Mouse (Mus musculus) cerebellum, postnatal 4 days (tissue): Measurements from ENCODE around the gene Nudt21.

ENCODE experiments used
- DNase-seq, 2 experiments: peaks; one replicate each; pipeline ENCODE4 v3.0.0; 2022; ENCODE audit warnings: low spot score in 2 of 2, mixed read lengths in 1 of 2

Gene Nudt21

DNA sequence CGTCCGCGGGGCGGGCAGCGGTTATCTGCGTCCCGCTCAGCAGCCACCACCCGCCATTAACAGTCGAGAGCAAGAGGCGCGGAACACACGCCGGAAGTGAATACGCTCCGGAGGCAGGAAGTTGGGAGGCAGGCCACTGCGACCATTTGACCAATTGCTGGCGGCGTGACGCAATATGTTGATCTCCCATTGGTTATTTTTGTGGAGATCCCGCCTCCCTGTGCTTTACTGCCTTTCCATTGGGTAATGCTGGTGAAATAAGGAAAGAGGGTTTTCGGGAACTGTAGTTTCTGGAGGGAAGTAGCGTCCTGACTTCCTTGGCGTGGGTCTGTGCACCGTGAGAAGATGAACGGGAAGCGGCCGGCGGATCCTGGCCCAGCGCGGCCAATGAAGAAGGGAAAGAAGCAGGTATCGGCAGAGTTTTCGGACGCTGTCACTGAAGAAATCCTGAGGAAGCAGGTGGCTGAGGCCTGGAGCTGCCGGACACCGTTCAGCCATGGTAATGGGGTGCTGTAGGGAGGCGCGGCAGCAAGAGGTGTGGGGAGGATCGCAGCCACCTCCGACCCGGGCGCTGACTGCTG lies at the start of gene Nudt21, which contains the start of gene Ogfod1:
Nudt21 (minus strand) TSS at position 88 of the 581 bp plus-strand sequence.
Ogfod1 (plus strand) TSS at position 255 of the 581 bp plus-strand sequence.
- DNase-seq = peak; percentile 79 to 94

DNA sequence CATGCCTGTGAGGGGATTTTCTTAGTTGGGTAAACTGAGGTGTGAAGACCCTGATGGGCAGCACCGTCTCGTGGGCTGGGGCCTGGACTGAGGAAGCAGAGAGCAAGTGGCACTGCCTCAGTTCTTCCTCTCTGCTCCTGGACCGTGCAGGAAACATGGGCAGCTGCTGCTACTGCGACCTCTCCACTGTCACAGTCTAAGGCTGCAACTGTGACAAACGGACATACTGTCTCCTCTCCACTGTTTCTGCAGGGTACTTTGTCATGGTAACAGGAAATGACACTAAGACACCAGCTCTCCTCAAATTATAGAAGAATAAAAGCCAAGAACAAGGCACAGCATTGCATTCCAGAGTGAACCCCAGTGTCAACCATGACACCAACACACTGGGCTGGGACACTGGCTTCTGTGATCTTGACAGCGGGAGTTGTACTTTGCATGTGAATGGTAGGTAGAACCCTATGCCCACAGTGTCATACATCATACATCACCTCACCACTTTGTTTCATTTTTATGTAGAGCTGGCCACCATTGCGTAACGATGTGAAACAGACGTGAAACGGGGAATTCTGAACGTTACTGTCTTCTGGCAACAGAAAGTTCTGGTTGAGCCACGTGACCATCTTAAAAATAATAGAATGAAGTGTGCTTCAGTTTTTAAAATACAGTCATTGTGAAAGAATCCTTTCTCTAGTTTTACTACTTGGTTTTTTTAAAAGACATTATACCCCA lies 39.8 kb upstream of the Nudt21 start:
- no peak for DNase-seq

DNA sequence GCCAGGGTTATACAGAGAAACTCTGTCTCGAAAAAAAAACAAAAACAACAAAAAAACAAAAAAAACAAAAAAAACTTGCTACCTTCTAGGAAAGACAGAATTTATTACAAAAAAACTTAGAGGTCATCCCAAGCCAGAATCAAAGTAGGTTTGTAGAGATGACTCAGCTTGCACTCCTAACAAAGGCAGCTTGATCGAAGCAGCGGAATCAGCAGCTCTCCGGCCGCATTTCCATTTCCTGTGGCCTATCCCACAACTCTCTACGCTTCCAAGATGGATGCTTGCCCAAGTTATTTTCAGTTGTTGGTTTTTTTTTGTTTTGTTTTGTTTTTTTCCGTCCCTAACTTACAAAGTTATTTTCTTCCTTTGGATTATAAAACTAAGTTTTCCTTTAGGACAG lies 32.0 kb upstream of the Nudt21 start:
- DNase-seq = no peak

DNA sequence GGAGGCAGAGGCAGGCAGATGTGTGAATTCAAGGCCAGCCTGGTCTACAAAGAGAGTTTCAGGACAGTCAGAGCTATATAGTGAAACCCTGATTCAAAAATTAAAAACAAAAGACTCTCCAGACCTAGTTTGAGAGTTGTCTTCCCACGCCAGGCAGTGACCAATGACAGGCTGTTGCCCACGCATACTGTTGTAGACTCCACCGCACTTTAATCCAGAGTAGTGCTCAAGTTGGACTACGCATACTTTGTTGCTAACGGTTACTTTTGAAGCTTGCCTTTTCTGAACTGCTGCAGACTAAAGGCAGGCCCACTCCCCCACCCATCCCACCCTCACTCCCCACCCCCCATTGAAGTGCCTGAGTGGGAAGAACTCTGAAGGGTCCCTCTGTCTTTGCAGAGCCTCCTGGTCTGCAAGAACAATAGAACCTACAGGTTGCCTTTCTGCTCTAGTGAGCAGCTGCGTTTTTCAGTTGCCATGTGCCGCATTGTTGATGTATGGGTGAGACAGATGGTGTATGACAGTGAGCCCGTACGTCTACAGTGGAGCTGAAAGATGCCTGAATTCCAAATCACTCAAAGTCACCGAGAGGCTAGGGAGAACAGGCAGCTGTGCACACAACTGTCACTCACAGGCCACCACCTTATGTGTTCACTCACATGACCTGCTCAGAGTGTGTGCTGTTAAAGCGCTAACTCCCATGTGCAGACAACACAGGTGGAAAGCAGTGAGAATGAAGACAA lies 29.5 kb upstream of the Nudt21 start:
- DNase-seq = no peak

DNA sequence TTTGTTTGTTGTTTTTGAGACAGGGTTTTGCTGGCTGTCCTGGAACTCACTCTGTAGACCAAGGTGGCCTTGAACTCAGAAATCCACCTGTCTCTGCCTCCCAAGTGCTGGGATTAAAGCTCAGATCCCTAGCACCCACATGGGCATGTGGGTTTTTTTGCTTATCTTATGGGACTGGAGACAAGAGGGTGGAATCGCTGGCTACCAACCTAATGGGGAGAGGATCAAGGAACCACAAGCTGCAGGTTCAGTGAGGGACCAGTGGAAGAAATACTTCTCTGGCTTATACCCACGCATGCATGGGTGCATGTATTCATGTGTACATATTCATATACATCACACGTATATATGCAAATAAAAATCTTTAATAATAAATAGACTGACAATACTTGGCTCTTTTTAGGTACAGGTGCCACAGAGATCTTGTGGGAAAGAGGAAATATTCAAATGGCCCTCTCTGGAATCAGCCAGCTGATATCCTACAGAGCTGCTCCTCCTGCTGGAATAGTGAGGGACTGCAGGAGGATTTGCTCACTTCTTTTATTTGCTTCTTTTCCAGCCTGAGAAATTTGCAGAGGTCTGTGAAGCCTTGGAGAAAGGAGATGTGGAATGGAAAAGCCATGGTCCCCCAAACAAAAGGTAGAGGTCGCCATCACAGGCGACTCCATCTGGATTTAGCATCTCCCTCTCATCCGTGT lies 20.5 kb upstream of the Nudt21 start:
- peak in 1 of 2 experiments; percentile 74 for DNase-seq

GRCm38 (mm10) chr8:94052696-94053095 lies 15.9 kb upstream of the Nudt21 start:
- no peak for DNase-seq

DNA sequence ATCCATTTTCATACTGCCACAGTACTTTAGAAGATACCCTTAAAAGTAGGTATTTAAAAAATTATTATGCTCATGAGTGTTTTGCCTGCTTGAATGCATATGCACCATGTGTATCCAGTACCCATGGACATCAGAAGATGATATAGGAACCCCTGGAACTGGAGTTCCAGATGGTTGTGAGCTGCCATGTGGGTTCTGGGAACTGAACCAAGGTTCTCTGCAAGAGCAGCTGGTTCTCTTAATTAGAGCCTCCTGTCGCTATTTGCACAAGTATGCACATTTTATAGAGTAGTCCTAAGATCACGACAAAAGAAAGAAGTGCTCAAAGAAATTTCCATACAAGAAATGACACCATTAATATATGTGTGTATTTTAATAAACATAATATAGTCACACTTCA lies 11.0 kb upstream of the Nudt21 start:
- no peak for DNase-seq

DNA sequence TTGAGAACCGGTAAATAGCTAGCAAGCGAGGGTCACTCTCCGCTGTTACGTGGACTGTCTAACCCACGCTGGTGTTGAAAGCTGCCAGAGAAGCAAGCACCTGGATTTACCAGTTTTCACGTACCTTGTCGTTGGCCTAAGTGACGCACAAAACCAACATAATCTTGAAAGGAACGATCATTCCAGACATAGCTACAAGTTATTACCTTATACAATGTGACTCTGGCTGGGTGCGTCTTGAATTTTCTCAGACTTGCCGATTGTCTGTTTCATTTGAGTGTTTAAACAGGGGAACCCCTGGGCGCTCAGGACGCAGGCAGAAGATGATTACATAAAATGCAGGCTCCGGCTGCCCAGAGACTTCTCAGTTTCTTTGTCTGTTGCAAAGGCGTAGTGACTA lies 975 bp upstream of the Nudt21 start:
- no peak for DNase-seq

DNA sequence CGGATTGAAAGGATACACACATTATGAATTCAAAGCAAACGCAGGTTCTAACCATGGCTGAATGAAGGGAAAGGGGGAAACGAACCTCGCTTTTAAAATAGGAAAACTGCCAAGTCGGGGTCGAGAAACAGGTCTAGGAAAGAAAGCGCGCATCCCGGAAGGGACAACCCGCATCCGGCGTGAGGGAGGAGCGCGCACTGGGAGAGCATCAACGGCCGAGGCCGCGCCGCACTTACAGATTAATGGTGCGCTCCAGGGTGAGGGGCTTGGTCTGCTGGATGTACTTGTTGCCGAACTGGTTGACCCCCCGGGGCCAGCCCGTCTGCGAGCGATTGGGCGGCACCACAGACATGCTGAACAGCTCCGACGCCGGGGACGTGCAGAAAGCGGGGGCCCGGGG lies 290 bp downstream of the Nudt21 start:
- DNase-seq = peak in 1 of 2 experiments; percentile 67

- no peak for DNase-seq
Measured at GRCm38 (mm10) chr8:94035200-94035599, 1.6 kb downstream of the Nudt21 start.

- DNase-seq = no peak
Measured at GRCm38 (mm10) chr8:94033601-94034000, 3.2 kb downstream of the Nudt21 start.

- no peak for DNase-seq
Measured at GRCm38 (mm10) chr8:94029701-94030100, 7.1 kb downstream of the Nudt21 start.

- no peak for DNase-seq
Measured at GRCm38 (mm10) chr8:94023916-94024315, 12.9 kb downstream of the Nudt21 start.

DNA sequence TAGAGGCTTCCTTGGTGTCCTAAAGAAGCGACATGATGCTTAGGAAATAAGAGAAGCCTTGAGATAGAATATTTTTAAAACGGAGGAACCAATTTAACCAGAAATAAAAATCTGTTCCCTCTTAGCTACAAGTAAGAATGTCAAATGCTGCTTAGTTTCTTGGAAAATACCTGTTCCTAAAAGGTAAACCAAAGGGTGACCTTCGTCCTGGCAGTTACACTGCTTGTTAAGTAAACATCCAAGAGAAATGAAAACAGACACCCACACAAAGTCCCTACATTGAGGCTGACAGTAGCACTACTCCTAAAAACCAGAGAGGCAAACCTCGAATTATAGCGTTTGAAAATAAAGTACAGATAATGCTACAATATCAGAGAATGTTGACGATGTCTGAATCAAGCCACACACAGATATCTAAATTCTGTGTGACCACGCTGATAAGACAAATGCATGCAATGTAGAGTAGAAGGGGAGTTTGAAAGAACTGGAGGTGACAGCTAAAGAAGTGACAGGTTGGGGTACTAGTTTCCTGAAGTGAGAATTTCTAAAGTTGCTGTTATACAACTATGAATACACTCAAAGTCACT lies 23.7 kb downstream of the Nudt21 start:
- DNase-seq = no peak

DNA sequence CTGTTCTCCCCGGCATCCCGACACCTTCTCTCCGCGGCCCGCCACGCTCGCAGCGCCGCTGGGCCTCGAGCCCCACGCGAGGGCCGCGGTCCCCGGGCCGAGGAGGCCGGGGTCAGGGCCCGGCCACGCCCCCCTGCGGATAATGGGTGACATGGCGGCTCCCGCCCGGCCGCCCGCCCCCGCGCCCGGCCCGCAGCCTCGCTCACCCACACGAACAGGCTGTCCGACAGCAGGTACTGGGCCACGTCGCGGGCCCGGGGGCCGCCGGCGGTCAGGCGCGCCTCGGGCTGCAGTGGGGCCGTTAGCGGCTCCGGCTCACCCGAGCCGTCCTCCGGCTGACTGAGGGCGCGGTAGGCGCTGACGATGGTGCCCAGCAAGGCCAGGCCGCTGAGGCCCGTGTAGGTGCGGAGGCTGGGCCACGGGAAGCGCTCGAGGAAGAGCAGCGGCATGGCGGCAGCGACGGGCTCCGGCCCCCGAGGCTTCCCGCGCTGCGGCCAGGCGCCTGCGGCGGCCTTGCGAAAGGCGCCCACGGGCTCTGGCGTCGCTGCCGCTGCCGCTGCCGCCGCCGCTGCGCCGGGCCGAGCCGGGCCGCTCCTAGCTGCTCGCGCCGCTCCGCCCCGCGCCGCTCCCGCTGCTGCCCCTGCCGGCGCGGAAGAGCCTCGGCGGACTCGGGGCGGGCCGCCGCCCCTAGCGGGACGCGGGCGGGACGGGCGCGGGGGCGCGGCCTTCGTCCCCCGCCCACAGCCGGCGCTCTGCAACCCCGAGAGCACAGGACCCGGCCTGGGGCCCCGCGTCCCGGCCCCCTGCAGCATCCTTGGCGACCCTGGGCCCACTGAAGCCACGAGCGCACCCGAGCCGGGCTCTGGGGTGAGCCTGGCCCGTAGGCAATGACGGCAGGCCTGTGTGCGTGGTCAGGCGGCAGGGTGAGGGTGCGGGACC lies 24.5 kb downstream of the Nudt21 start, which contains the start of gene Amfr:
Amfr (minus strand) TSS at position 830 of the 939 bp plus-strand sequence.
- DNase-seq = peak; percentile 33 to 70

GRCm38 (mm10) chr8:94011076-94012012 lies 25.5 kb downstream of the Nudt21 start:
- no peak for DNase-seq

GRCm38 (mm10) chr8:94010101-94010705 lies 26.6 kb downstream of the Nudt21 start:
- DNase-seq = no peak

- DNase-seq = no peak
Measured at GRCm38 (mm10) chr8:94009243-94009845, 27.5 kb downstream of the Nudt21 start.
